14 mouse cellular contexts compared by ENCODE assay signal in the genomic region with DNA sequence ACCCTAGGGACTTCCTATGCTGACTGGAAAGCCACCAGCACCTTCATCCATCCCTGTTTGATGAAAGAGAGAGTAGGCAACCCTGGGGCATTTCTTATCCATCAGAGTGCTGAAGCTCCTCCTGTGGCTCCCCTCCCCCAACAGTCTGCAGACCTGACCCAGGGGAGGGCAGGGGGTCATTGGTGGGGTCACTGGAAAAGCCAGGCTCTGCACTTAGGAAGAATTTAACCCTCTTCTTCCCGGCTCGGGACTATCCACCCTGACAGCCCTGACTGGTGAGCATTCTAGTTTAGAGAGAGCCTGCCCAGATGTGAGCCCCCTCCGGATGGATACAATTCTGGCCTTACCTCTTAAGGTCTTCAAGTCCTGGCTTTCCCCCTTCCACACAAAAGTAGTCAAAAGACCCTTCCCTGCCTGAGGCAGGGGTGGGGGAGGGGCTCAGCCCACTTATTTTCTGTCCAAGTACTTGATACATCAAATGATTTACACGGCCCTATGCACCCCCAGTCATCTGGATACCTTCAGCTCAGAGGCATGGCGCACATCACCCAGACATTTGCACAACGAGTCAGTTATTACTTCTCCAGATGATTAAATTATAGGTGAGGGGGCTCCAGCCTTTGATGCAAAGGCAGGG. TPM values are rescaled to one million over a fixed set of nuclear protein-coding genes. Genes with fewer than 3 reads are reported as not detected.
A peak's percentile ranks its signal among the peaks of the same experiment; 100 is the strongest.
DNase-seq lines count a peak whose midpoint lies in the region; ATAC-seq lines count a peak whose summit lies in the region.
"Had no signal": no experiment of that assay in that cellular context is flagged by ENCODE, and none has a peak within 500 bp of the region (broad histone marks: within the 10 kb centered on the region; RNA-seq: fewer than 3 reads in every experiment).

No protein-coding gene starts in this region.

- WGBS in kidney, embryonic 14.5 days, result 10% methylated on average over 6 of the region's 6 CpGs
- WGBS in liver, embryonic 12.5 days (ENCODE audit: insufficient replicate concordance), result 56% methylated on average over 6 of the region's 6 CpGs

- H3K4me2 ChIP-seq in kidney, embryonic 14.5 days (replicated peaks; ENCODE audit: low read depth, low read length), result peak overlapping the region; percentile 10; the same call in 1 of the 2 replicates
- peak overlapping the region; percentile 21 for H3K4me2 ChIP-seq in liver, embryonic 12.5 days
- H3K4me2 ChIP-seq: lung, embryonic 15.5 days had no signal

- no peak overlapping the region for H3K27ac ChIP-seq in kidney, embryonic 14.5 days (ENCODE audit: low read depth, low read length)
- no peak overlapping the region for H3K27ac ChIP-seq in liver, embryonic 12.5 days
- H3K27ac ChIP-seq: lung, embryonic 15.5 days had no signal

- H3K9me3 ChIP-seq in kidney, embryonic 14.5 days (ENCODE audit: control insufficient read depth, low read length), result no peaks in the 10 kb centered on the region
- no peaks in the 10 kb centered on the region for H3K9me3 ChIP-seq in liver, embryonic 12.5 days (replicated peaks)
- H3K9me3 ChIP-seq: lung, embryonic 15.5 days had no signal

- 0 out of 2 replicates have a peak, but pooled peaks have one; percentile 20 for ATAC-seq in kidney, embryonic 14.5 days (ENCODE audit: low FRiP score, low TSS enrichment)
- peak; percentile 49; the same call in 1 of the 2 replicates for ATAC-seq in liver, embryonic 12.5 days
- ATAC-seq: CD4-positive, CD25-positive, alpha-beta regulatory T cell, adult 4 months; Patski had no signal

- no peak for DNase-seq in kidney, postnatal 36 days
- peak; percentile 44 for DNase-seq in testis, postnatal 10 days (ENCODE audit: low spot score)
- no peak for DNase-seq in testis, postnatal 14 days (ENCODE audit: low spot score)
- DNase-seq in right cerebral cortex, postnatal 14 days, result no peak
- DNase-seq in ovary, postnatal 14 days (ENCODE audit: low spot score), result no peak
- DNase-seq: adrenal gland, postnatal 10 days; cerebellum, postnatal 36 days; heart, postnatal 4 days had no signal

- no peak overlapping the region for H3K4me3 ChIP-seq in kidney, embryonic 14.5 days (ENCODE audit: low read length)
- H3K4me3 ChIP-seq in liver, embryonic 12.5 days, result no peak overlapping the region
- H3K4me3 ChIP-seq: heart, adult 2 months; lung, embryonic 15.5 days had no signal

- no peaks in the 10 kb centered on the region for H3K36me3 ChIP-seq in kidney, embryonic 14.5 days (ENCODE audit: control insufficient read depth, insufficient read depth, low read length)
- H3K36me3 ChIP-seq in liver, embryonic 12.5 days, result 0 out of 2 replicates have a peak, but pooled peaks cover 3% of the 10 kb centered on the region
- H3K36me3 ChIP-seq: lung, embryonic 15.5 days had no signal

- peaks cover 36% of the 10 kb centered on the region for H3K4me1 ChIP-seq in kidney, embryonic 14.5 days (ENCODE audit: control insufficient read depth, insufficient read depth, low read length)
- peaks cover 14% of the 10 kb centered on the region; the same call in 1 of the 2 replicates for H3K4me1 ChIP-seq in liver, embryonic 12.5 days

- H3K9ac ChIP-seq in kidney, embryonic 14.5 days (ENCODE audit: low read depth, low read length), result no peak overlapping the region
- no peak overlapping the region for H3K9ac ChIP-seq in liver, embryonic 12.5 days
- H3K9ac ChIP-seq: lung, embryonic 15.5 days had no signal

- no peaks in the 10 kb centered on the region for H3K27me3 ChIP-seq in kidney, embryonic 14.5 days (ENCODE audit: control insufficient read depth, insufficient read depth, low read length)
- no peaks in the 10 kb centered on the region for H3K27me3 ChIP-seq in liver, embryonic 12.5 days (replicated peaks)
- H3K27me3 ChIP-seq: lung, embryonic 15.5 days; Patski had no signal

RNA-seq across cellular contexts. Expression of gene Sox13, which starts 15.2 kb away (rescaled TPM):
- 13.8 and 16.2 TPM in 2 replicates for polyA plus RNA-seq in kidney, embryonic 14.5 days (2014; fragmentation: Nextera tagmentation; extraction: Ambion mirVana)
- polyA plus RNA-seq in liver, embryonic 12.5 days (2016; fragmentation: Nextera tagmentation; extraction: Ambion mirVana), result 3.4 and 3.7 TPM in 2 replicates
- polyA plus RNA-seq: CD4-positive, CD25-positive, alpha-beta regulatory T cell, adult 4 months had no signal

RNA-seq across cellular contexts. Expression of gene Etnk2, which starts 45.6 kb away (rescaled TPM):
- 1.7 and 2.0 TPM in 2 replicates for polyA plus RNA-seq in kidney, embryonic 14.5 days (2014; fragmentation: Nextera tagmentation; extraction: Ambion mirVana)
- 4.0 and 4.1 TPM in 2 replicates for polyA plus RNA-seq in liver, embryonic 12.5 days (2016; fragmentation: Nextera tagmentation; extraction: Ambion mirVana)
- polyA plus RNA-seq: CD4-positive, CD25-positive, alpha-beta regulatory T cell, adult 4 months had no signal

RNA-seq across cellular contexts. Expression of gene Ren1, which starts 58.7 kb away (rescaled TPM):
- polyA plus RNA-seq in kidney, embryonic 14.5 days (2014; fragmentation: Nextera tagmentation; extraction: Ambion mirVana), result 50.2 and 92.1 TPM in 2 replicates
- polyA plus RNA-seq in liver, embryonic 12.5 days (2016; fragmentation: Nextera tagmentation; extraction: Ambion mirVana), result 0.29 and 0.39 TPM in 2 replicates
- polyA plus RNA-seq: CD4-positive, CD25-positive, alpha-beta regulatory T cell, adult 4 months; Patski had no signal

Comparison
In these comparisons a context has a peak if more than half of its experiments do, and no peak if none do; other contexts are left out.
1. RNA of gene Ren1, which starts 58.7 kb away (polyA plus RNA-seq): 50.2 to 92.1 TPM in kidney, embryonic 14.5 days; 0.29 to 0.39 TPM in liver, embryonic 12.5 days; every median in the first group is over 10 times any median in the second.